Mouse (Mus musculus): ENCODE measurements at regions not wholly inside any gene's neighbourhood (a gene's known extent, or its start where the extent isn't known, plus 50 kb on each side); places are given as distances from the start of the nearest gene placed in this dataset.

- DNase-seq (ENCODE audit: low read depth), result peak; percentile 19
Measured at GRCm38 (mm10) chr4:56160551-56161256, 579.2 kb upstream of the Gm26657 start.

DNA sequence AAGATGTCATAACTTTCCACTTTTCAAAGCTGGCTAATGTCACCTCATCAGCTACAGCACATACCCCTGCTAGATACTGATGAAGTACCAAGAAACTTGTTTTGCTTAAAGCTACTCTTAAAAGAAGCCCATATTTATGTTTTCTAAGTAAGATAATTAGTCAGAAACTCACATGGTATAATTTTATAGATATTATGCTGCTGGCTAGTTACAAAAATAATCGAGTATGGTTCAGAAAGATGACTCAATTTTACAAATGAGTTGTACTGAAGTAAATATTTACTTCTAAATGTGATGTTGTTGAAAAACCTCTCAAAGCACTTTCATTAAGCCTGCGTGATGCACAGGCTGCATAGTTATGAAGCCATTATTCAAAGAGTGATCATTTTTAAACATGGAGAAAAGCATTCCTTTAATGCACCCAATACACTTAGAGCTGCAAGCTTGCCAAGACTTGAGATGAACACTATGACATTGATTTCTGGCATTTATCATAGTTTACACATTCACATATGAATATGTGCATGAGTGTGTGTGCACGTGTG is 582.3 kb upstream of the Gm26657 start:
- DNase-seq (ENCODE audit: low read depth), result no peak

- no peak for DNase-seq (ENCODE audit: low read depth)
Measured at GRCm38 (mm10) chr4:56150716-56151115, 589.2 kb upstream of the Gm26657 start.

- no peak for DNase-seq (ENCODE audit: low read depth)
Measured at GRCm38 (mm10) chr4:56143827-56144226, 596.0 kb upstream of the Gm26657 start.

GRCm38 (mm10) chr4:56136837-56137236 is 603.0 kb upstream of the Gm26657 start:
- peak; percentile 77 for DNase-seq (ENCODE audit: low read depth)

- no peak for DNase-seq (ENCODE audit: low read depth)
Measured at GRCm38 (mm10) chr4:56134350-56134749, 602.1 kb upstream of the Klf4 start.

DNA sequence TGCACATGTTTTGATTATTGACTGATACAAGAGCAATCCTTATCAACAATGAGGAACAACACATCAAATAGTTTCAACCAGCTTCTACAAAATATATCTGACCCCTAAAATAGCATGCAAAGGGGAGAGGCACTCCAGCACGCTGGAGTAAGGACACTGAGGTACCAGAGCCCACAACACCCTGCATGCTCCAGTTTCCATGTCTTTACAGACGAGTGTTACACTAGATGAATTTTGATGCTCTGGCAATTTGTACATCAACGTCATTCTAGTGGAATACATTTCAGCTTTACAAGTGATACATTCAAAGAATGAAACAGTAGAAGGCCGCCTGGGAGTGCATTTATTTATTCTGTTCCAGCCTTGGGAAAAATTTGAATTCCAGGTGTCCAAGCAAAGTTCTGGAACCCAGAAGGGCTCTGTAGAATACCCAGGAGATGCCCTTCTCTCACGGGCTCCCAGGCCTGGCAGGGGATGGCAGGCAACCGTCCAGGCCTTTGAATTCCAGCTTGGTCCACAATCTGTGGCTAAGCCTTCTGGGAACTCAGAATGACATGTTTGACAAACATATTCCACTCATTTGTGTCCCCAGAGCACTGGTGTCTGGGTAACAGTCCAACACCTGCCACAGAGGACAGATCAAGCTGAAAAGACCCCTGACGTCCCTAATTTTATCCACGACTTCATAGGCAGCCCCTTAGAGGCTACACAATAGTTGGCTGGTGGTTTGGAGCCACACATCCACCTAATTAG is 595.6 kb upstream of the Klf4 start:
- no peak for DNase-seq (ENCODE audit: low read depth)

DNA sequence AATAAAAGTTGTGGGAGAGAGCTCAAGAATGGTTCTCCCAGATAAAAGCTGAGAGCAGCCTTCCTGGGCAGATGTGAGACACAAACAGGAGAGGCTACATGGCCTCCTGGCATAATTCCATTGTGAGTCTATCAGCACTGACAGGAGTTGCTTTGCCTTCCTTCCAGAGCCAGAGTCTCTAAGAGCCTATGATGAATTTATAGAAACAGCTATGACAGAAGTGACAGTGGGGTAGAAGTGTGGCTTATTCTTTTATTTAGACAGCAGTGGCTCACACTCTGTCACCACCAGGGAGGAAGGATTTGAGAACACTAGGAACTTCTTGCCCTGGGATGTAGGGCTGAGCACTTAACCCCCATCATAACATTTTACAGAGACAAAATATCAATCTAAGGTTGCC is 592.2 kb upstream of the Klf4 start:
- no peak for DNase-seq (ENCODE audit: low read depth)

DNA sequence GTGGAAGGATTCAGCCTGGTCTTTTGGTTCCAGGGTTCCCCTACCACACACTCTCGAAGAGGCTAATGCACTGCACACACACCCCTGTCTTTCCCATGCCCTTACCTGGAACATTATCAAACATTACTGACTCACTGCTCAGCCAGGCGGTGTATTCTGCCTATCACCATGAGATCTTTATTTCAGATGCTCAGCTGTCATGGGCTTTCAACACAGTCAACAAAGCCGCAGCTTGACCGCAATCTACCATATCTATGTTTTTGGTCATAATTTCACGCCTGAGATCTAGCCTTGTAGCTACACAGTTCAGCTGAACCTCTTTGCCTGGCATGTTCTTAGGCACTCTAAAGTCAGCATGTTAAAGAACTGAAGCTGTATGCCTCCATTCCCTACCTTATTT is 589.9 kb upstream of the Klf4 start:
- no peak for DNase-seq (ENCODE audit: low read depth)

- no peak for DNase-seq (ENCODE audit: low read depth)
Measured at GRCm38 (mm10) chr4:56121664-56122063, 589.4 kb upstream of the Klf4 start.

DNA sequence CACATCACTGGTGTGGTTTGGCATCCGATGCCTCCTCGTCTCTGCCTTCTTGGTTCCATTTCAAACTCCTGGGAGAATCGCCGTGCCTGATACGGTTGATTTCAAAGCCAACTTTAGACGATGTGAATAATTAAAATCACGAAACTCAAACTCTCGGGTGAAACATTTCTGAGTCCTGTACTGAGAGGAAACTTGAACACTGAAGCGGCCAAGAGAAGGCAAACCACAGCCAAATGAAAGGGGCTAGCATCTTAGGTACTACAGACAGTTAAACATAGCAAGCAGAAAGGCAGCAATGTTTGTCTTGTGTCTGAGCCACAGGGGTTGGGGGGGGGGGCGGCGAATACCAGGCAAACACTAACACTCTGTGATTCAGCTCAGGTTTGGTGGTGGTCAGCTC is 588.1 kb upstream of the Klf4 start:
- DNase-seq (ENCODE audit: low read depth), result no peak

GRCm38 (mm10) chr4:56113701-56114196 is 581.5 kb upstream of the Klf4 start:
- peak; percentile 95 for DNase-seq (ENCODE audit: low read depth)

- no peak for DNase-seq (ENCODE audit: low read depth)
Measured at GRCm38 (mm10) chr4:56112931-56113700, 580.9 kb upstream of the Klf4 start.

- no peak for DNase-seq (ENCODE audit: low read depth)
Measured at GRCm38 (mm10) chr4:56106962-56107361, 574.7 kb upstream of the Klf4 start.

DNA sequence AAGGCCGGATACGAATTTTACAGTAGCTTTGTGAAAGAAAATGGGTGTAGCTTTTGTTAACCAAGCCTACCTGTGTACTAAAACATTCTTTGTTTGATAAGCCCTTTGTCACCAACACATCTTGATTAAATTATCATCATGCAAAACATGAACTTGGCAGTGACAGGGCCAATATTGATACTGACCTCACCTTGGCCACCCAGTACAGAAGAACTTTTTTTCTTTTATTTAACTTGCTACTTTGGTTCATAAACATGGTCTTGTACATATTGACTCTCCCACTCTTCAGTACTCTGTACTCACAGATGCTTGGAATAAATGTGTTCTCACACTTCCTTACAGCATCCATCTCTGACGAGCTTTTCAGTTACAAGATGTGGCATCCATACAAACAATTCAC is 570.0 kb upstream of the Klf4 start:
- DNase-seq (ENCODE audit: low read depth), result no peak

GRCm38 (mm10) chr4:56090796-56091195 is 558.5 kb upstream of the Klf4 start:
- no peak for DNase-seq (ENCODE audit: low read depth)

- DNase-seq (ENCODE audit: low read depth), result no peak
Measured at GRCm38 (mm10) chr4:56088701-56089100, 556.4 kb upstream of the Klf4 start.

GRCm38 (mm10) chr4:56086306-56086705 is 554.0 kb upstream of the Klf4 start:
- DNase-seq (ENCODE audit: low read depth), result no peak

GRCm38 (mm10) chr4:56084205-56084604 is 551.9 kb upstream of the Klf4 start:
- DNase-seq (ENCODE audit: low read depth), result no peak

- DNase-seq (ENCODE audit: low read depth), result no peak
Measured at GRCm38 (mm10) chr4:56082411-56082810, 550.1 kb upstream of the Klf4 start.

DNA sequence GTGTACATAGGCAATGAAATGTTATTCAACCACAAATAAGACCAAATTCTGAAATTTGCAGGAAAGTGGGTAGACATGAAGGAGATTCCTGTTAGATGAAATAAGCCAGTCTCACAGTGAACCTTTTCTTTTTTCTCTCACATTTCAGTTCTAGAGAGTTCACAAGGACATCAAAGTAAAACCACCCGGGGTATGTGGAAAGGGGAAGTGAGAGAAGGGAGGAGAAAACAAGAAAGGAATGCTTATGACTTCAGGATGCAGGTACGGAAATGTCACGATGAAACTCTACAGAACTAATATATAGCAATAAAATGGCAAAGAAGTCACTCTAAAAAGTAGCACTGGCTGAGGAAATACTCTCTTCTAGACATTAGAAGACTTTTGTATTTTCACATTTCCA is 548.7 kb upstream of the Klf4 start:
- DNase-seq (ENCODE audit: low read depth), result no peak

DNA sequence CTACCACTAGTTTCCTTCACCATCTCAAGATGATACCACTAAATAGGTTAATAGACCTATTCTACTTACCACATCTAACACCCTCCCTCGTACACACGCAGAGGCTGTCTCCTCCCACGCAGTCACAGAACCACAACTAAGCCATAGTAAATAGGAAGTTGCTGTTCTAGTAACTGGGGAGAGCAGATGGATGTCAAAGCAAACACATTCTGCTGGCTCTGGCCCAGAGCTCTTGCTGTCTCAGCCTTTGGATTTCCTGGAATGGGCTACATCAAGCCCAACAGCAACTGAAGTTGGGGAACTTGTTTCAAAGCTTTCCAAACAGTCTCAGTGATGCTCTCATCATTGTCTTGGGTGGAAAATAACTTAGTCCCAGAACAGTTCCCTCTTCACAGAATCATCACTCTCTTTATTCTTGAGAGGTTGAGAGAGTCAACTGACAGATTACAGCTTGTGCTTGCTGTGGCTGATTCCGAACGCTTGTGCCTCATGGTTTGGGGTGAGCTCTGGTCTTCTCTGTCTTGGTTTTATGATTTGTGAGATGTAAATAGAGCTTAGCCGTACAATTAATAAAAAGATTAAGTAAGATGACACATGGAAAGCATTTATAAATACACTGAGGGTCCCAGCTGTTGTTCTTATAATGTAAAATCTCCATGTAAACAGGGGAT is 538.5 kb upstream of the Klf4 start:
- no peak for DNase-seq (ENCODE audit: low read depth)
